Mouse (Mus musculus) cerebellum, adult 9-10 months (tissue): ENCODE data around the gene Nudt22.

ENCODE experiments used
- DNase-seq: peaks from one replicate; pipeline ENCODE4 v3.0.0; 2022

Nudt22 gene

DNA sequence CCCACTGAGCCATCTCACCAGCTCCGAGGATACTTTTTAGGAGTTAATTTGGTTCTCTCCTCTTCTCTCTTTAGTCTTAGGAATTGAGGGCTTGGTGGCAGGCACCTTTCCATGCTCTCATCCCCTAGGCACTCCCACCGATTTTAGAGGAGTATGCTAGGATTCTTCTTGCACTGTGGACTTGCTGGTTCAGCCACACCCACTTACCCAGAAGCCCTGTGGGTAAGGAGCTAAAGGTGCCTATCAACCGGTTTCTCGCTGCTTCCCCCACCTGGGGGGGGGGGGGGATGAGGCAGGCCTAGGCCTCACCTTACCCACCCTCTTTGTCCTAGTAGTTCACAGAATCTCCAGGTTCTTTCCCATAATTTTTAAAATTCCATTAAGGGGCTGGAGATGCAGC, 48.2 kb downstream of the Nudt22 start:
- DNase-seq = no peak

DNA sequence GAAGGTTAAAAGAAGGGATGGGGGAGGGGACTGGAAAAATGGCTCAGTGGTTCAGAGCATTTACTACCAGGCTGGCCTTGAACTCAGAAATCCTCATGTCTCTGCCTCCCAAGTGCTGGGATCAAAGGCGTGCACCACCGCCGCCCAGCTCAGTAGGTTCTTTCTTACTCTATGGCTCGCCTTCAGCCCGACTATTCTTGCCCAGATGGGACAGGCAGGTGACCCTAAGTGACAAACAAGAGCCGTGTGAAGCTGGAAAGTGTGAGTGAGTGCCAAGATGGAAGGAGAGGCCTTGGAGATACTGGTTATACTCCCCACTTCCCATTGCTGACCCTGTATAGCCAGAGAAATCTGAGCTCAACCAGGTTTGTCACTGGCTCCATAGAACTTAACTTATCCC, 52.2 kb downstream of the Nudt22 start:
- no peak for DNase-seq
